Mouse (Mus musculus) embryonic facial prominence, embryonic 11.5 days (tissue): ENCODE measurements around the gene Klk8. TPM values are rescaled to one million over a fixed set of nuclear protein-coding genes. Genes with fewer than 3 reads are reported as not detected.

Experiments
- ATAC-seq: fragments of 200-750 bp; cut with Nextera tagmentation; replicated peaks from 2 replicates; pipeline ENCODE4 v1.8.0; 2017; ENCODE audit warnings: low read depth; ENCODE audit not compliant: insufficient number of reproducible peaks, low FRiP score, low TSS enrichment
- DNase-seq: peaks from one replicate; pipeline ENCODE4 v3.0.0-alpha.2; 2015; ENCODE audit warnings: low spot score
- H3K27ac ChIP-seq: fragments of 300-500 bp; sonication (generic); replicated peaks from 2 replicates; pipeline ENCODE4 v1.5.1; 2014; ENCODE audit warnings: mild to moderate bottlenecking, low read depth, low read length, control low read depth
- H3K27me3 ChIP-seq: fragments of 300-500 bp; sonication (generic); 2 replicates; pipeline ENCODE4 v1.6.1; 2014; ENCODE audit warnings: mild to moderate bottlenecking, low read length, moderate library complexity, mixed read lengths; ENCODE audit not compliant: control insufficient read depth, insufficient read depth
- H3K36me3 ChIP-seq: fragments of 300-500 bp; sonication (generic); replicated peaks from 2 replicates; pipeline ENCODE4 v1.6.1; 2014; ENCODE audit warnings: low read depth, mild to moderate bottlenecking, low read length, moderate library complexity, mixed read lengths; ENCODE audit not compliant: control insufficient read depth, insufficient read depth
- H3K4me1 ChIP-seq: fragments of 300-500 bp; sonication (generic); 2 replicates; pipeline ENCODE4 v1.6.1; 2014; ENCODE audit warnings: low read length, mixed read lengths; ENCODE audit not compliant: control insufficient read depth, insufficient read depth
- H3K4me2 ChIP-seq: fragments of 300-500 bp; sonication (generic); 2 replicates; pipeline ENCODE4 v1.6.1; 2014; ENCODE audit warnings: low read depth, mild to moderate bottlenecking, control low read depth, low read length, moderate library complexity
- H3K4me3 ChIP-seq: fragments of 300-500 bp; sonication (generic); 2 replicates; pipeline ENCODE4 v1.5.1; 2014; ENCODE audit warnings: low read depth, low read length, control low read depth
- H3K9ac ChIP-seq: fragments of 300-500 bp; sonication (generic); replicated peaks from 2 replicates; pipeline ENCODE4 v1.6.1; 2014; ENCODE audit warnings: mild to moderate bottlenecking, control low read depth, low read length
- H3K9me3 ChIP-seq: fragments of 300-500 bp; sonication (generic); replicated peaks from 2 replicates; pipeline ENCODE4 v1.6.1; 2016; ENCODE audit warnings: mild to moderate bottlenecking, low read length, inconsistent platforms, mixed read lengths; ENCODE audit not compliant: control insufficient read depth
- WGBS: fragments of 180-500 bp; shearing (Covaris S2); extraction: QIAGEN DNeasy Blood & Tissue Kit; methylation state at CpG from one replicate; pipeline ENCODE4 v1.1.7; 2014; 5-methylcytosine and 5-hydroxymethylcytosine counted together
- polyA plus RNA-seq: library from polyadenylated mRNA; unstranded; fragments of >200 nt; fragmentation: Nextera tagmentation; extraction: Ambion mirVana; gene quantifications from 2 replicates; pipeline ENCODE4 v1.2.1, GENCODE M21; 2014

Klk8 gene
- polyA plus RNA-seq, 1 experiment from 2014 or later = 14.4 TPM

- H3K4me2 ChIP-seq = peak overlapping the region; percentile 61
- peaks cover 6% of the 10 kb centered on the region; the same call in 1 of the 2 replicates for H3K27me3 ChIP-seq
- DNase-seq (peak; percentile 32), ATAC-seq (0 out of 2 replicates have a peak, but pooled peaks have one; percentile 25)
- WGBS = 33% methylated on average over 13 of the region's 13 CpGs
- no peaks in the 10 kb centered on the region for H3K36me3 ChIP-seq
- no peaks in the 10 kb centered on the region for H3K9me3 ChIP-seq
- peak overlapping the region; percentile 42 for H3K4me3 ChIP-seq
- H3K4me1 ChIP-seq = no peaks in the 10 kb centered on the region
- H3K27ac ChIP-seq = no peak overlapping the region
- peak overlapping the region; percentile 43 for H3K9ac ChIP-seq
These were observed 576 bp downstream of the Klk8 start for GRCm38 (mm10) chr7:43797844-43798462.

GRCm38 (mm10) chr7:43799876-43800275, 2.5 kb downstream of the Klk8 start:
- 70% methylated on average over 7 of the region's 7 CpGs for WGBS
- ATAC-seq = no peak
- H3K9ac ChIP-seq = no peak overlapping the region

GRCm38 (mm10) chr7:43810994-43811393, 13.6 kb downstream of the Klk8 start, which contains the start of gene Klk7:
Gene Klk7 (plus strand): TSS chr7:43811294.
- no peak for ATAC-seq
- no peak within 1 kb of the TSS for H3K4me2 ChIP-seq

More at GRCm38 (mm10) chr7:43799876-43800275, 2.5 kb downstream of the Klk8 start:
- H3K4me1 ChIP-seq = no peaks in the 10 kb centered on the region
- no peak for DNase-seq
- H3K9me3 ChIP-seq = no peaks in the 10 kb centered on the region
- no peak overlapping the region for H3K4me2 ChIP-seq
- H3K4me3 ChIP-seq = no peak overlapping the region
- H3K27ac ChIP-seq = no peak overlapping the region
- no peaks in the 10 kb centered on the region for H3K36me3 ChIP-seq
- peaks cover 6% of the 10 kb centered on the region; the same call in 1 of the 2 replicates for H3K27me3 ChIP-seq

GRCm38 (mm10) chr7:43815211-43815610, 17.8 kb downstream of the Klk8 start:
- 85% methylated on average over 7 of the region's 7 CpGs for WGBS

More at GRCm38 (mm10) chr7:43810994-43811393, 13.6 kb downstream of the Klk8 start, which contains the start of gene Klk7:
- WGBS = 47% methylated on average over 5 of the region's 5 CpGs
- Histone ChIP-seq H3K27ac (no peak within 1 kb of the TSS), H3K27me3 (no peaks in the 10 kb centered on the region), H3K4me1 (no peaks in the 10 kb centered on the region), H3K9ac (no peak within 1 kb of the TSS), H3K36me3 (no peaks in the 10 kb centered on the region), H3K4me3 (no peak within 1 kb of the TSS), H3K9me3 (no peaks in the 10 kb centered on the region)
- DNase-seq = no peak

GRCm38 (mm10) chr7:43816746-43817145, 19.4 kb downstream of the Klk8 start:
- H3K36me3 ChIP-seq = no peaks in the 10 kb centered on the region
- H3K9ac ChIP-seq = no peak overlapping the region
- no peaks in the 10 kb centered on the region for H3K9me3 ChIP-seq
- H3K27ac ChIP-seq = no peak overlapping the region
- no peak for ATAC-seq
- H3K4me2 ChIP-seq = no peak overlapping the region
- H3K27me3 ChIP-seq = no peaks in the 10 kb centered on the region
- no peak overlapping the region for H3K4me3 ChIP-seq
- DNase-seq = no peak
- no peaks in the 10 kb centered on the region for H3K4me1 ChIP-seq

More at GRCm38 (mm10) chr7:43815211-43815610, 17.8 kb downstream of the Klk8 start:
- Histone ChIP-seq H3K36me3 (no peaks in the 10 kb centered on the region), H3K9me3 (no peaks in the 10 kb centered on the region), H3K27ac (no peak overlapping the region), H3K27me3 (no peaks in the 10 kb centered on the region), H3K4me2 (no peak overlapping the region), H3K4me3 (no peak overlapping the region), H3K9ac (no peak overlapping the region), H3K4me1 (no peaks in the 10 kb centered on the region)
- no peak for ATAC-seq
- DNase-seq = no peak

GRCm38 (mm10) chr7:43821581-43821980, 24.2 kb downstream of the Klk8 start:
- no peak overlapping the region for H3K4me2 ChIP-seq
- no peaks in the 10 kb centered on the region for H3K36me3 ChIP-seq
- H3K9me3 ChIP-seq = no peaks in the 10 kb centered on the region
- 86% methylated on average over 7 of the region's 7 CpGs for WGBS
- H3K4me3 ChIP-seq = no peak overlapping the region
- H3K27me3 ChIP-seq = no peaks in the 10 kb centered on the region
- H3K27ac ChIP-seq = no peak overlapping the region
- H3K9ac ChIP-seq = no peak overlapping the region
- ATAC-seq (no peak), DNase-seq (no peak)
- no peaks in the 10 kb centered on the region for H3K4me1 ChIP-seq

GRCm38 (mm10) chr7:43824199-43824598, 26.8 kb downstream of the Klk8 start, which contains the start of gene Klk6:
Gene Klk6 (plus strand): TSS chr7:43824499.
- Histone ChIP-seq H3K36me3 (no peaks in the 10 kb centered on the region), H3K4me1 (no peaks in the 10 kb centered on the region), H3K9me3 (no peaks in the 10 kb centered on the region), H3K27ac (no peak within 1 kb of the TSS), H3K27me3 (no peaks in the 10 kb centered on the region), H3K4me2 (no peak within 1 kb of the TSS), H3K4me3 (no peak within 1 kb of the TSS), H3K9ac (no peak within 1 kb of the TSS)
- DNase-seq (no peak), ATAC-seq (no peak)
- WGBS = 60% methylated on average over 10 of the region's 10 CpGs

GRCm38 (mm10) chr7:43826056-43826455, 28.7 kb downstream of the Klk8 start:
- H3K9ac ChIP-seq = no peak overlapping the region
- no peaks in the 10 kb centered on the region for H3K4me1 ChIP-seq
- H3K27ac ChIP-seq = no peak overlapping the region
- no peaks in the 10 kb centered on the region for H3K27me3 ChIP-seq
- WGBS = 88% methylated on average over 5 of the region's 5 CpGs
- no peaks in the 10 kb centered on the region for H3K9me3 ChIP-seq
- no peak for ATAC-seq
- no peak overlapping the region for H3K4me3 ChIP-seq
- no peaks in the 10 kb centered on the region for H3K36me3 ChIP-seq
- DNase-seq = no peak
- no peak overlapping the region for H3K4me2 ChIP-seq
